Mouse (Mus musculus) heart, postnatal 0 days (tissue): ENCODE results near the gene Nme2. TPM values are rescaled to one million over a fixed set of nuclear protein-coding genes. Genes with fewer than 3 reads are reported as not detected.

Experiments used
- ATAC-seq: fragments of 200-750 bp; cut with Nextera tagmentation; 2 replicates; pipeline ENCODE4 v1.8.0; 2017; ENCODE audit warnings: low read depth, moderate number of reproducible peaks, moderate library complexity; ENCODE audit not compliant: insufficient read depth
- DNase-seq: peaks from one replicate; pipeline ENCODE4 v3.0.0-alpha.2; 2016; ENCODE audit warnings: low spot score
- H3K27ac ChIP-seq: fragments of 300-500 bp; sonication (generic); 2 replicates; pipeline ENCODE4 v1.5.1; 2014; ENCODE audit warnings: low read depth, mild to moderate bottlenecking
- H3K27me3 ChIP-seq: fragments of 300-500 bp; sonication (generic); 2 replicates; pipeline ENCODE4 v1.6.1; 2014; ENCODE audit warnings: low read length, mixed read lengths; ENCODE audit not compliant: control insufficient read depth, insufficient read depth
- H3K36me3 ChIP-seq: fragments of 300-500 bp; sonication (generic); replicated peaks from 2 replicates; pipeline ENCODE4 v1.6.1; 2014; ENCODE audit warnings: low read length, mixed read lengths; ENCODE audit not compliant: control insufficient read depth, insufficient read depth
- H3K4me1 ChIP-seq: fragments of 300-500 bp; sonication (generic); 2 replicates; pipeline ENCODE4 v1.6.1; 2014; ENCODE audit warnings: antibody characterized with exemption; ENCODE audit not compliant: control insufficient read depth, insufficient read depth
- H3K4me2 ChIP-seq: fragments of 300-500 bp; sonication (generic); 2 replicates; pipeline ENCODE4 v1.6.1; 2014; ENCODE audit warnings: low read depth, mild to moderate bottlenecking, low read length, moderate library complexity
- H3K4me3 ChIP-seq: fragments of 300-500 bp; sonication (generic); 2 replicates; pipeline ENCODE4 v1.5.1; 2014; ENCODE audit warnings: low read depth, low read length
- H3K9ac ChIP-seq: fragments of 300-500 bp; sonication (generic); replicated peaks from 2 replicates; pipeline ENCODE4 v1.6.1; 2014; ENCODE audit warnings: low read depth, low read length, mixed read lengths
- H3K9me3 ChIP-seq: fragments of 300-500 bp; sonication (generic); replicated peaks from 2 replicates; pipeline ENCODE4 v1.6.1; 2016; ENCODE audit warnings: low read length; ENCODE audit not compliant: control insufficient read depth
- CTCF ChIP-seq: IDR thresholded peaks from 2 replicates; pipeline ENCODE4 v1.5.1; 2016; ENCODE audit warnings: antibody characterized with exemption, control low read depth, low read depth
- EP300 ChIP-seq: IDR thresholded peaks from 2 replicates; pipeline ENCODE4 v1.6.1; 2016; ENCODE audit warnings: antibody characterized with exemption, low read depth
- WGBS: fragments of 180-500 bp; shearing (Covaris S2); extraction: QIAGEN DNeasy Blood & Tissue Kit; methylation state at CpG from one replicate; pipeline ENCODE4 v1.1.7; 2014; 5-methylcytosine and 5-hydroxymethylcytosine counted together
- polyA plus RNA-seq: library from polyadenylated mRNA; unstranded; fragments of >200 nt; fragmentation: Nextera tagmentation; extraction: Ambion mirVana; gene quantifications from 2 replicates; pipeline ENCODE4 v1.2.1, GENCODE M21; 2015
- total RNA-seq: library from RNA; depleted of rRNA; stranded (reverse); fragments of >200 nt; gene quantifications from 2 replicates; pipeline ENCODE4 v1.2.3, GENCODE M21; 2014; ENCODE audit warnings: low replicate concordance

Nme2 gene
- total and polyA plus RNA-seq, 2 experiments from 2014 or later, result 942 to 1,000 TPM

DNA sequence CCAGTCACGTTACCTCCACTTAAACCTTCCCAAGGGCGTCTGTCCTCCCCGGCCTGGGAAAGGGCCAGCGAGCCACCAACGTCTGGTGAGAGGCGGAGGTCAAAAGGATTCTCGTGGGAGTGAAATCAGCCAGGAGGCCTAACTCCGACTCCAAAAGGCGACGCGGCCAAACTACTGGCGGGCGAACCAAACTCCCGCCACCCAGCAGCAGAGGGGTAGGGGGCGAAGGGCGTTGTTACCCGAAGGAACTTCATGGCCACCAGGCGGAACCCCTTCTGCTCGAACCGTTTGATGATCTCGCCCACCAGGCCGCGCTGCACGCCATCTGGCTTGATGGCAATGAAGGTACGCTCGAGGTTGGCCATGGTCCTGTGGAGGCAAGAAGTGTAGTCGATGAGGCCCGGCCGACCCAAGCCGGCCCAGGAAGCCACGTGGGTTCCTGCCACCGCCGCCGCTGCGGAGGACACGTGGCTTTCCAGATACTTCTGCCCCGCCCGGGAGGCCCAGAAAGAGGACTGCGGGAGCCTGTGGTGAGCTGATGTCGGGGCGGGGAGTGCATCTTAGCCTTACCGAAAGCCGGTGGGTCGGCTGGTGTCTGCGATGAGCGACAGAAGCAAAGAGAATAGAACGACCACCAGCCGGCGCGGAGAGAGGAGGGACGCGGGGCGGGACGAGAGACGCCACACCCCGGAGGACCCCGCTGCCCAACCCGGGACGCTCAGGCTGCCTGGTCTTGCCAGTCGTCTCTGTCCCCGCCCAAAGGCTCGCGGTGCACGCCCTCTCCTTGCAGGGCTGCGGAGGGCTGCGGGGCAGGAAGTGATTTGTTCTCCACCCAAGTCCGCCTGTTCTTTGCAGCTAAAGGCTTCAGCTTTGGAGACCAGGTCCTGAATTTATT is 556 bp downstream of the Nme2 start:
- Histone ChIP-seq H3K4me3 (peak overlapping the region; percentile 74), H3K27ac (peak overlapping the region; percentile 98), H3K9me3 (no peaks in the 10 kb centered on the region), H3K9ac (peak overlapping the region; percentile 64), H3K27me3 (no peaks in the 10 kb centered on the region), H3K4me2 (peak overlapping the region; percentile 75), H3K4me1 (peaks cover 22% of the 10 kb centered on the region), H3K36me3 (peaks cover 44% of the 10 kb centered on the region)
- DNase-seq (peak; percentile 93), ATAC-seq (peak; percentile 94)
- TF ChIP-seq CTCF, result no peak
- peak; percentile 70 for TF ChIP-seq EP300
- WGBS, result 0% methylated on average over 67 of the region's 67 CpGs

DNA sequence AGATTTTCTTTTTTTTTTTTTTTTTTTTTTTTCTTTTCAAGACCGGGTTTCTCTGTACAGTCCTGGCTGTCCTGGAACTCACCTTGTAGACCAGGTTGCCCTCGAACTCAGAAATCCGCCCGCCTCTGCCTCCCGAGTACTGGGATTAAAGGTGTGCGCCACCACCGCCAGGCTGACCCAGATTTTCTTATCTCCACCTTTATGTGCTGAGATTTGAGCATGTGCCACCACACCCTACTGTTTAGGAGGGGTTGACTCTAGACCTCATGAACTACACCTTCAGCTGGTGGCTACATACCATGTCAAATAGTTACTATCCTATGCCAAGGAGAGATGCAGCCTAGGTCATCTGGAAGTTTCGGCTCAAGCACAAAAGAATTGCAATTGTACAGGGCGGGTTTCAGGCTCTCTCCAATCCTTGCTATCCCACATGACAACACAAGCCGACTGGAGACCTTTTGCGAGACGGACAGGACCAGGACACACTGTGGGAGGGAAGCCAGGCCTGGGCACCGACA is 1.3 kb downstream of the Nme2 start:
- H3K4me2 ChIP-seq, result peak overlapping the region; percentile 75
- H3K4me1 ChIP-seq, result peaks cover 22% of the 10 kb centered on the region
- peak; percentile 86 for DNase-seq
- peak; percentile 83 for ATAC-seq
- peaks cover 45% of the 10 kb centered on the region for H3K36me3 ChIP-seq
- no peaks in the 10 kb centered on the region for H3K27me3 ChIP-seq
- H3K9ac ChIP-seq, result peak overlapping the region; percentile 64
- H3K4me3 ChIP-seq, result peak overlapping the region; percentile 74
- H3K9me3 ChIP-seq, result no peaks in the 10 kb centered on the region
- TF ChIP-seq EP300, result no peak
- TF ChIP-seq CTCF, result no peak
- peak overlapping the region; percentile 98 for H3K27ac ChIP-seq
- 31% methylated on average over 13 of the region's 13 CpGs for WGBS

DNA sequence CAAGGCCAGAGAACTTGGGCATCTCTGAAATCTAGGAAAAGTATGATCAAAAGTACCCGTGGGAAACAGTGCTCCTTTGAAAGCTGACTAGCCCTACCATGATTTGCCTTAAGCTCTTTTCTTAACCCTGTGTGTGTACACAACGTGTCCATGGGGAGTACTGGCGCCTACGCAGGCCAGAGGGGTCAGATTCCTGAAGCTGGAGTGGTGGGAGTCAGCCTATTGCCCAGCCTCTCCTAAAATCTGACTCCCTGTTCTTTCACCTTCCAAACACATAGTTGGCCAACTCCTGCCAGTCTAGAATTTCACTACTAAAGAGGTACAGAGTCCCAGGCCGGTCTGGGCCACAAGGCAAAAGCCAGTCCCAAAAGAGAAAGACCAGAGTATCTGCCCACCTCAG is 3.7 kb downstream of the Nme2 start:
- WGBS, result 76% methylated on average over 5 of the region's 5 CpGs
- H3K9ac ChIP-seq, result no peak overlapping the region
- DNase-seq (no peak), ATAC-seq (no peak)
- H3K9me3 ChIP-seq, result no peaks in the 10 kb centered on the region
- no peak overlapping the region for H3K27ac ChIP-seq
- H3K36me3 ChIP-seq, result peaks cover 47% of the 10 kb centered on the region
- H3K4me1 ChIP-seq, result peaks cover 22% of the 10 kb centered on the region
- no peak overlapping the region for H3K4me3 ChIP-seq
- H3K4me2 ChIP-seq, result no peak overlapping the region
- H3K27me3 ChIP-seq, result no peaks in the 10 kb centered on the region
- TF ChIP-seq EP300 (no peak), CTCF (no peak)

DNA sequence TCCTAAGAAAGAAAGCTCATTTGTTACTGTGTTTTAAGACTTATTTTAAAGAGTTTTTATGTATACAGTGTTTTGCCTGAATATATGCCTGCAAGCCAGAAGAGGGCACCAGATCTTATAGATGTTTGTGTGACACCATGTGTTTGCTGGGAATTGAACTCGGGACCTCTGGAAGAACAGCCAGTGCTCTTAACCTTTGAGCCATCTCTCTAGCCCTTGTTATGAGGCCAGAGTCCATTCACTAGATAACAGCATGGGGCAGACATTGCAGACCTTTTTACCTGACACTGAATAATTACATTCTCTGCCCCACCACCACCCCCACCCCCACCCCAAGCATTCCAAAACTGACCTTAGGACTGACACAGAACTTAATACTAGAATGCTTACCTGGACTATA is 6.0 kb downstream of the Nme2 start:
- Histone ChIP-seq H3K4me1 (peaks cover 17% of the 10 kb centered on the region), H3K4me3 (no peak overlapping the region), H3K27ac (no peak overlapping the region), H3K4me2 (no peak overlapping the region), H3K9me3 (no peaks in the 10 kb centered on the region), H3K27me3 (no peaks in the 10 kb centered on the region), H3K9ac (no peak overlapping the region), H3K36me3 (peaks cover 55% of the 10 kb centered on the region)
- 84% methylated on average over 1 of the region's 1 CpGs for WGBS
- TF ChIP-seq EP300, result no peak
- no peak for TF ChIP-seq CTCF
- ATAC-seq, result no peak
- DNase-seq, result no peak

DNA sequence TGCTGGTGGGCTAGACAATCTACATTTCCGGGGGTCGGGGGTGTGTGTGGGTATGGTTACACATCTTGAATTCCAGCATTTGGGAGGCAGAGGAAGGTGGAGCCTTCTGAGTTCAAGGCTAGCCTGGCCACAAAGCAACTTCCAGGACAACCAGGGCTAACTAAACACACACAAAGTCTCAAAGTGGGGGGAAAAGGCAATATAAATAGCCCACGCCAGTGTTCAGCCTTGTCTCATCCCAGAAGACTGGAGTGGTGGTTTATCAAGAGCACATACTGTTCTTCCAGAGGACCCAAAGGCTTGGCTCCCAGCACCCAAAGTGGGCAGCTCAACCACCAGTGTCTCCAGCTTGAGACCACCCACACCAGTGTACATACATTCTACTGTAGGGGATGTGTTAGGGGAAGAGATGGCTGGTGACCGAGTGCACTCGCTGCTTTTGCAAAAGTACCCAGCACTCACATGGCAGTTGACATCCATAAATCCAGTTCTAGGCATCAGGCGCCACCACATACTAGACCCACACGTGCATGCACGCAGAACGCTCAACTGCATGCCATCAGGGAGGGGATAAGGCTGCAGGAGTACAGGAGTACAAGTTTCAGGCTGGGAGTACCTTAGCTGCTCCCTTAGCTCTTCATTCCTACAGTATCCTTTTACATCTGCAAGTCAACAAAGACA is 7.0 kb downstream of the Nme2 start:
- WGBS, result 86% methylated on average over 9 of the region's 9 CpGs
- TF ChIP-seq CTCF (no peak), EP300 (no peak)
- ATAC-seq (no peak; the same call in 1 of the 2 replicates), DNase-seq (no peak)
- no peak overlapping the region for H3K4me2 ChIP-seq
- H3K27me3 ChIP-seq, result no peaks in the 10 kb centered on the region
- H3K9ac ChIP-seq, result no peak overlapping the region
- peaks cover 53% of the 10 kb centered on the region for H3K36me3 ChIP-seq
- no peak overlapping the region for H3K27ac ChIP-seq
- H3K9me3 ChIP-seq, result no peaks in the 10 kb centered on the region
- peaks cover 10% of the 10 kb centered on the region for H3K4me1 ChIP-seq
- H3K4me3 ChIP-seq, result no peak overlapping the region
